Mouse (Mus musculus): ENCODE data around the gene Tubg2.
"Not testable (repeated sequence)": the region's sequence is repeated elsewhere in the genome, so short reads cannot be mapped to it uniquely, and the experiment has no call there.

Tubg2 gene

GRCm38 (mm10) chr11:101155728-101156371, at the start of gene Tubg2:
Gene Tubg2 (plus strand): TSS chr11:101155907.
- DNase-seq, result peak; percentile 42 to 60

DNA sequence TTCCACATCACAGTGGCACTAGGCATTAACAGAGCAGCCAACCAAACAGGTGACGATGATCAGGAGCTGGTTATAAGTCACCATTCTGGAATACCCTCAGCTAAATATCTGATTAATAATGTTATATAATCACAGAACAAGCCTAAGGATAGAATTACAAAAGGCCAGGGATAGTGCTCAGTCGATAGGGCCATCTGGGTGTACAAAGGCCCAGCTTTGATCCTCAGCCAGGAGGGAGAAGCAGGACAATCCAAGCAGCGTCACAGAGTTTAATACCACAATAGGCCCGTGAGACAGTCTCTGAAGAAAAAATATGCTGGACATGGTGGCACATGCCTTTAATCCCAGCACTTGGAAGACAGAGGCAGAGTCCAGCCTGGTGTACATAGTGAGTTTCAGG, 46.4 kb upstream of the Tubg2 start:
- DNase-seq, result no peak

DNA sequence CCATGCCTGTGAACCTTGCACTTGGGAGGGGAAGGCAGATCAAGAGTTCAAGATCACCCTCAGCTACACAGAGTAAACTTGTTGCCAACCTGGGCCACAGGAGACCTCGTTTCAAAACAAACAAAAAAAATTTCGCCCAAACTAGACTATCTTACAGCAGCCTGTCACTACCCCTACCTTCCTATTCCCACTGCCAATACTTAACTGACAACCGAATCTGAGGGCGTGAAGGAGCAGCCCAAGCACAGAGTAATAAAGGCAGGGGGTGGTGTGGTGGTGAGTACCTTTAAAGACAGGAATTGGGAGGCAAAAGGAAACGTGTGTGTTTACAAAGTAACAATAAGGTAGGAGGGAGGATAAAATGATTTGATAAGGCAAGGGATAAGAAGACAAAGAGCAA, 45.0 kb upstream of the Tubg2 start:
- DNase-seq, result no peak

DNA sequence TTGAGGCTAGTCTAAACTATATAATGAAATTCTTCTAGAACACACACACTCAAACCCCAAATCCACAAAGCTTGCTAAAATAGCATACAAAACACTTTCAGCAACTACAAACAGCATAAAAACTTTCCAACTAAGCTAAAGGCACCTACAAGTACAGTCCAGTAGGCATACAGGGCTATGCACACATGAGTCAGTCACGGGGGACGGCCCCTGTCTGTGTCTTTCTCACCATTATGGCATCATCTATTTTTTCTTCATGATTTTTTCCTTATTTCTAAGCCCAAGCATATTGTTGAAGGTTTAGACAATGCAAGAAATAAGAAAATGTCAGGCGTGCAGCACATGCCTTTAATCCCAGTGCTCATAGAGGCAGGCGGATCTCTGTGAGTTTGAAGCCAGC, 44.5 kb upstream of the Tubg2 start:
- no peak for DNase-seq

GRCm38 (mm10) chr11:101112186-101112585, 43.5 kb upstream of the Tubg2 start:
- DNase-seq, result no peak

DNA sequence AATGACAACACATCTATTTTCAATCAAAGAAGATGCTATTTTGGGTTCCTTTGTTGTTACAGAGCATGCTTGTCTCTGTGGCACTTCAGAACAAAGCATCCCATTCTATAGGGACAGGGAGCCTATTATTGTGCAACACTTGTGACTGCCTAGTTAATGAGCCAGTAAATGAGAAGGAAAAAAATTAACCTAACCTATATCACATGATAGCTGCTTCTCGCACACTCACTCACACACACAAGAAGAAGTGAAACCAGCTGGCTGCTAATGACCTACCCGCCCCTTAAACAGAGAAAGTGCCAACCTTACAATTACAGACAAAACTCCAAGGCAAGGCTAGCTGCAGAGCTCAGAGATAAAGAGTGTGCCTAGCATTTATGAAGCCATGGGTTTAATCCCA, 40.1 kb upstream of the Tubg2 start:
- no peak for DNase-seq

- DNase-seq, result no peak
These were observed 37.6 kb upstream of the Tubg2 start for GRCm38 (mm10) chr11:101118105-101118504.

DNA sequence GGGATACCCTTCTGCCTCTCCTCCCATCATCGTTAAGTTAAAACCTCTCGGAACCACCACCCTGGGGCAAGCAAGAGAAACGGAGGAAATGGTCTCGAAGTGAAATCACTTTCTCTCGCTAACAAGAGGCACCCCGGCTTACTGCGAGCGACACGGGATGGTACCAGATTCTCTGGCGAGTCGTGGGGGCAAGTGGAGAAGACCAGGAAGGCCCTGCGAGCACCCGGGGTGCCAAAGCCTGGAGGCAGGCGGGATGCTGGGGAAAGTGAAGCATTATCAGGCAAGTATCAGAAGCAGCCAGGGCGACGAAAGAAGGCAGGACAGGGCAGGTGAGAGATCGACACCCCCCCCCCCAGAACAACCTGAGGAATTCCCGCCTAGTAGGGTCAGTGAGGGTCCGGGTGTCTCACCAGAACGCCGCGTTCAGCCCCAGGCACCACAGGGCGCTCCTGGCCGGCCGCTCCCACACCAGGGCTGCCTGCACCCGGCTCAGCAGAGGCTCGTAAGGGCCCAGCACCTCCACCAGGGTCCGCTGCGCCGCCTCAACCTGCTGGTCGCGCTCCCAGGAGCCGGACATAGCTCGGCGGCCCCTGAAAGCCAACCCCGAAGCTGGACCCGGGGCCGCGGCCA, 36.5 kb upstream of the Tubg2 start:
- DNase-seq, result peak in 1 of 2 experiments; percentile 20

- DNase-seq, result peak; percentile 98
These were observed 35.8 kb upstream of the Tubg2 start, which contains the start of the genes Retreg3 and Tubg1 for GRCm38 (mm10) chr11:101119761-101120544. Gene Retreg3 (minus strand): TSS chr11:101119893. Gene Tubg1 (plus strand): TSS chr11:101119938.

GRCm38 (mm10) chr11:101120545-101121188, 35.0 kb upstream of the Tubg2 start:
- no peak for DNase-seq

GRCm38 (mm10) chr11:101124494-101124893, 31.2 kb upstream of the Tubg2 start:
- DNase-seq, result not testable (repeated sequence)

GRCm38 (mm10) chr11:101125008-101125407, 30.7 kb upstream of the Tubg2 start:
- not testable (repeated sequence) for DNase-seq

GRCm38 (mm10) chr11:101127075-101127474, 28.6 kb upstream of the Tubg2 start:
- no peak for DNase-seq

GRCm38 (mm10) chr11:101128996-101129577, 26.6 kb upstream of the Tubg2 start:
- no peak for DNase-seq

- DNase-seq, result no peak
These were observed 25.5 kb upstream of the Tubg2 start for GRCm38 (mm10) chr11:101130056-101130756.

- no peak for DNase-seq
These were observed 24.5 kb upstream of the Tubg2 start for GRCm38 (mm10) chr11:101131187-101131586.

DNA sequence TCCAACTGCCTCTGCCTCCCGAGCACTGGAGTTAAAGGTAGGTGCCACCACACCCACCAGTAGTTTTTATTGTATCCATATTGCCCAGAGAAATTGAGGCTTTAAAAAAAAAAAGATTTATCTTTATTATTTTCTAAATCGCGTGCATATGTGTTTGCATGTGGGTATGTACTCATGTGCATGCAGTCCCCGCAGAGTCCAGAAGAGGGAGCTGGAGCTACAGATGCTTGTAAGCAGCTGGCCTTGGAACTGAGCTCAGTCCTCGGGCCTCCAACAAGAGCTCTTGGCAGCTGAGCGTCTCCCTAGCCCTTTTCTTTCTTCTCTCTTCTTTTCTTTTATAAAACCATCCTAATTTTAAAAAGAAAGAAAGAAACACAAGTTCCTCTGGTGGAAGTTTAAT, 24.0 kb upstream of the Tubg2 start:
- no peak for DNase-seq

GRCm38 (mm10) chr11:101133037-101133436, 22.7 kb upstream of the Tubg2 start:
- no peak for DNase-seq

GRCm38 (mm10) chr11:101134217-101134865, 21.4 kb upstream of the Tubg2 start:
- no peak for DNase-seq

DNA sequence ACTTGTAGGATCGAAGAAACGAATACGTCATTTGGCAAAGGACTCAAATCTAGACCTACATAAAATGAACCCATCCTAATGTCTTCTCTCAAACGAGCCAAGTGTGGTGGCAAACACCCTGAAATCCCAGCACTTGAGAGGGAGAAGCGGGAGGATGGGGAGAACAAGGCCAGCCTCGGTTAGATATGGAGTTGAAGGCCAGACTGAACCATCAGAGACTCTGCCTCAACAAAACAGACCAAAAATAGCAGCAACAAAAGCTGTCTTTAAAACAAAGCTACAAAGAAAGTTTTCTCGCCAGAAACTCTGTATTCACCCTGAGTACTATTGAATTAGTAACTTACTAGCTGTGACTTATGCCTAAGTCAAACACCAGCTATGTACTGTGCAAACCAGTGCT, 18.7 kb upstream of the Tubg2 start:
- DNase-seq, result no peak

DNA sequence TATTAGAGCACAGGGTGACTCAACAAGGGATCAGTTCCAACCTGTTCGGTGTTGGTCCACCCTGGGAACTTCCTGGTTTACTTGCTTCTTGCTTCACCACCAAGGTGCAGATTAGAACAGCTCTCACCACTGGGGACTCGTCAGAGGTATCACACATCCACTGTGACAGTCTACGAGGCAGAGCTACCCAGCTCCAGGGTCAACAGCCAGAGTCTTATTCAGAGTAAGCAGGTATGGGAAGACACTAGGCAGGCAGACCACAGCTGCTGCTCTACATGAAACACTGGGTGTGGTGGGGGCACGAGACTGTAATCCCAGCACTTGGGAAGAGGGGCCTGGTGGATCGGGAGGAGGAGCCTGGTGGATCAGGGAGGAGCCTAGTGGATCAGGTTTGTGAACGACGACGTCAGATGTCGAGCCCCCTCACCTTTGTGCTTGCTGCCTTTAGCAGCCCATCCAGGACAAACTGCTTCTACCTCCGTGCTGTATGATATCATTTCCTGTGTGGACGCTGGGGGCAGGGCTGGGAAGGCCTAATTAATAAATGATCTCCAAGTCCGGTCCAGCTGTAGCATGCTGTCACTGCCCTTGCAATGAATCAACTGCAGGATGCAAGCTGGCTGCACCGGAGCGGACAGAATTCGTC, 17.0 kb upstream of the Tubg2 start:
- no peak for DNase-seq
